12 mouse cellular contexts compared by ENCODE assay signal in the genomic region with DNA sequence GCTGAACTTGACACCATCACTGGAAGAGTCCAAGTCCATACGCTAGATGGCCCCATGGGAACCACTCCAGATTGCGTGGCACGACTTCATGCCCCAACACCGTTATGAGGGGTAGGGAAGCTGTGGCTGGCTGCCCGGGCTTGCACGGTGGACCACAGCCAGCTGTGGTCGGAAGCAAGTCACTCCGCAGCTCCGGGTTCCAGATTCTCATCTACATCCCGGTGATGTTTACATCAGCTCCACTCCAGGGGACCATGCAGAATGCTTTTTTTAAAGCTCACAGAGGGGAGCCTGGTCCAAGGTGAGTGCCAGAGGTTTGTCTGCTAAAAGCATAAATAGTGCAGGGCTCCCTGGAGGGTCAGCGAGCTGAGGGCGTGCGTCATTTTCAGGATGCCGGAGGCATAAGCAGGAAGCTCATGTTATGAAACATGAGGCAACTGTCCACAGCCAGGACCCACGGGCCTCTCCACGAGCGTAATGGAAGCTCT. TPM values are rescaled to one million over a fixed set of nuclear protein-coding genes. Genes with fewer than 3 reads are reported as not detected.
DNase-seq lines count a peak whose midpoint lies in the region; ATAC-seq and TF ChIP-seq lines count a peak whose summit lies in the region.
"Had no signal": no experiment of that assay in that cellular context is flagged by ENCODE, and none has a peak within 500 bp of the region (broad histone marks: within the 10 kb centered on the region; RNA-seq: fewer than 3 reads in every experiment).

No protein-coding gene starts in this region.

- no peak for ATAC-seq in hindbrain, postnatal 0 days
- ATAC-seq in kidney, embryonic 16.5 days (ENCODE audit: low FRiP score, low TSS enrichment), result no peak
- ATAC-seq: activated CD4-positive, CD25-positive, alpha-beta regulatory T cell, adult 4 months had no signal

- H3K36me3 ChIP-seq in hindbrain, postnatal 0 days (ENCODE audit: insufficient read depth, low read length), result no peaks in the 10 kb centered on the region
- no peaks in the 10 kb centered on the region for H3K36me3 ChIP-seq in hindbrain, embryonic 10.5 days
- no peaks in the 10 kb centered on the region for H3K36me3 ChIP-seq in kidney, embryonic 16.5 days (ENCODE audit: insufficient read depth, low read length)
- H3K36me3 ChIP-seq: embryonic facial prominence, embryonic 12.5 days had no signal

- no peak overlapping the region for H3K4me2 ChIP-seq in hindbrain, postnatal 0 days (ENCODE audit: low read depth, low read length)
- no peak overlapping the region for H3K4me2 ChIP-seq in kidney, embryonic 16.5 days (replicated peaks; ENCODE audit: low read depth, low read length)
- H3K4me2 ChIP-seq: embryonic facial prominence, embryonic 12.5 days had no signal

- H3K4me3 ChIP-seq in hindbrain, postnatal 0 days (ENCODE audit: low read length), result no peak overlapping the region
- H3K4me3 ChIP-seq in hindbrain, embryonic 10.5 days, result no peak overlapping the region
- no peak overlapping the region for H3K4me3 ChIP-seq in kidney, embryonic 16.5 days (ENCODE audit: low read length)
- H3K4me3 ChIP-seq: embryonic facial prominence, embryonic 12.5 days; myocyte had no signal

- H3K9ac ChIP-seq in hindbrain, postnatal 0 days (replicated peaks; ENCODE audit: low read length), result no peak overlapping the region
- no peak overlapping the region for H3K9ac ChIP-seq in kidney, embryonic 16.5 days (replicated peaks; ENCODE audit: low read length)
- H3K9ac ChIP-seq: embryonic facial prominence, embryonic 12.5 days had no signal

- H3K27ac ChIP-seq in hindbrain, postnatal 0 days, result no peak overlapping the region
- no peak overlapping the region for H3K27ac ChIP-seq in hindbrain, embryonic 10.5 days
- H3K27ac ChIP-seq in kidney, embryonic 16.5 days (ENCODE audit: low read length), result 0 out of 2 replicates have a peak overlapping the region, but pooled peaks have one; percentile 18
- H3K27ac ChIP-seq: embryonic facial prominence, embryonic 12.5 days had no signal

- H3K27me3 ChIP-seq in hindbrain, postnatal 0 days (ENCODE audit: insufficient read depth, low read length), result no peaks in the 10 kb centered on the region
- 0 out of 2 replicates have a peak, but pooled peaks cover 6% of the 10 kb centered on the region for H3K27me3 ChIP-seq in hindbrain, embryonic 10.5 days (ENCODE audit: insufficient read depth, poor library complexity, severe bottlenecking)
- no peaks in the 10 kb centered on the region for H3K27me3 ChIP-seq in kidney, embryonic 16.5 days (ENCODE audit: insufficient read depth, low read length)
- H3K27me3 ChIP-seq: embryonic facial prominence, embryonic 12.5 days had no signal

- 0 out of 2 replicates have a peak, but pooled peaks cover 3% of the 10 kb centered on the region for H3K4me1 ChIP-seq in hindbrain, postnatal 0 days (ENCODE audit: insufficient read depth, low read length)
- peaks cover 38% of the 10 kb centered on the region for H3K4me1 ChIP-seq in hindbrain, embryonic 10.5 days (replicated peaks)
- H3K4me1 ChIP-seq in kidney, embryonic 16.5 days (ENCODE audit: insufficient read depth, low read length), result peaks cover 29% of the 10 kb centered on the region

- WGBS in hindbrain, postnatal 0 days, result 63% methylated on average over 17 of the region's 17 CpGs
- WGBS in hindbrain, embryonic 10.5 days, result 86% methylated on average over 17 of the region's 17 CpGs
- WGBS in kidney, embryonic 16.5 days, result 62% methylated on average over 17 of the region's 17 CpGs

- H3K9me3 ChIP-seq in hindbrain, postnatal 0 days (ENCODE audit: low read length), result no peaks in the 10 kb centered on the region
- H3K9me3 ChIP-seq in hindbrain, embryonic 10.5 days, result no peaks in the 10 kb centered on the region
- H3K9me3 ChIP-seq in kidney, embryonic 16.5 days (ENCODE audit: low read length), result no peaks in the 10 kb centered on the region
- H3K9me3 ChIP-seq: embryonic facial prominence, embryonic 12.5 days had no signal

- no peak for TF ChIP-seq CTCF in hindbrain, postnatal 0 days (IDR thresholded peaks at IDR 0.05; ENCODE audit: low read depth)

- peak; percentile 20 for DNase-seq in hindbrain, postnatal 0 days (ENCODE audit: low spot score)
- DNase-seq in hindbrain, embryonic 10.5 days (ENCODE audit: low spot score), result no peak
- peak; percentile 12 for DNase-seq in brain, adult 2 months (ENCODE audit: low read depth, low spot score)
- peak; percentile 77 for DNase-seq in lung, postnatal 36 days
- no peak for DNase-seq in ovary, postnatal 10 days (ENCODE audit: low spot score)
- no peak for DNase-seq in retina, embryonic 14.5 days (ENCODE audit: low spot score)
- no peak for DNase-seq in spleen, adult 12 weeks (ENCODE audit: low spot score)
- DNase-seq: right cerebral cortex, adult 18-20 months had no signal

RNA-seq across cellular contexts. Expression of gene Dnah17, which starts 55.4 kb away (rescaled TPM):
- total RNA-seq in hindbrain, postnatal 0 days (2014; rRNA removed), result 0.07 TPM in 1 of 2 replicates, not detected in the other
- 0.13 and 0.16 TPM in 2 replicates for polyA plus RNA-seq in hindbrain, postnatal 0 days (2015; fragmentation: Nextera tagmentation; extraction: Ambion mirVana)
- polyA plus RNA-seq in hindbrain, embryonic 10.5 days (2016; fragmentation: Nextera tagmentation; extraction: Ambion mirVana), result 0.19 and 0.33 TPM in 2 replicates
- polyA plus RNA-seq in kidney, embryonic 16.5 days (2015; fragmentation: Nextera tagmentation; extraction: Ambion mirVana), result 0.16 and 0.19 TPM in 2 replicates

Comparison
In these comparisons a context has a peak if more than half of its experiments do, and no peak if none do; other contexts are left out.
1. DNase-seq: peak in hindbrain, postnatal 0 days (single experiment), brain, adult 2 months (single experiment) and lung, postnatal 36 days (single experiment); none in hindbrain, embryonic 10.5 days (single experiment), ovary, postnatal 10 days (single experiment), retina, embryonic 14.5 days (single experiment) and spleen, adult 12 weeks (single experiment).